Mouse (Mus musculus) activated CD4-positive, CD25-positive, alpha-beta regulatory T cell, adult 4 months (primary cell): ENCODE measurements around the gene S1pr1. TPM values are rescaled to one million over a fixed set of nuclear protein-coding genes. Genes with fewer than 3 reads are reported as not detected.

Experiments
- ATAC-seq: one replicate; pipeline ENCODE4 v1.8.0; 2017
- polyA plus RNA-seq, 2 experiments: library from polyadenylated mRNA; unstranded; fragments of 100-300 nt; shearing (Covaris generic); gene quantifications; one replicate each; pipeline ENCODE4 v1.2.1; 2017

Gene S1pr1
- polyA plus RNA-seq, 2 experiments from 2014 or later, result 192 to 215 TPM

DNA sequence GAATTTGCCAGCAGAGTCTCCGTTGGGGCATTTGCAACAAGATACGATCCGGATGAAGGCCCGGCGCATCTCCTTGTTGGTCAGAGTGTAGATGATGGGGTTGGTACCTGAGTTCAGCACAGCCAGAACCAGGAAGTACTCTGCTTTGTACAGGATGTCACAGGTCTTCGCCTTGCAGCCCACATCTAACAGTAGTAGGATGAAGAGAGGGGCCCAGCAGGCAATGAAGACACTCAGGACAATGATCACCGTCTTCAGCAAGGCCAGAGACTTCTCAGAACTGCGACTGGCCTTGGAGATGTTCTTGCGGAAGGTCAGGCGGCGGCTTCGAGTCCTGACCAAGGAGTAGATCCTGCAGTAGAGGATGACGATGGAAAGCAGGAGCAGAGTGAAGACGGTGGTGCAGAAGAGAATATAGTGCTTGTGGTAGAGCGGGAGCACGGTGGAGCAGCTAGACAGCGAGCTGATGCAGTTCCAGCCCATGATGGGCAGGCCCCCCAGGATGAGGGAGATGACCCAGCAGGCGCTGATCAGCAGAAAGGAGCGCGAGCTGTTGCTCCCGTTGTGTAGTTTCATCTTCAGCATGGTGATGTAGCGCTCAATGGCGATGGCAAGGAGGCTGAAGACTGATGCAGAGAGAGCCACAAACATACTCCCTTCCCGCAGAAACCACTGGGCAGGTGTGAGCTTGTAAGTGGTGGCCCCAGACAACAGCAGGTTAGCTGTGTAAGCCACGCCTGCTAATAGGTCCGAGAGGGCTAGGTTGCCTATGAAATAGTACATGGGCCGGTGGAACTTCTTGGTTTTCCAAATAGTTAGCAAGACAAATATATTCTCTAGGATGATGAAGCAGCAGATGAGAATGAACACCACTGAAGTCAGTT is 2.7 kb downstream of the S1pr1 start:
- peak; percentile 47 for ATAC-seq

DNA sequence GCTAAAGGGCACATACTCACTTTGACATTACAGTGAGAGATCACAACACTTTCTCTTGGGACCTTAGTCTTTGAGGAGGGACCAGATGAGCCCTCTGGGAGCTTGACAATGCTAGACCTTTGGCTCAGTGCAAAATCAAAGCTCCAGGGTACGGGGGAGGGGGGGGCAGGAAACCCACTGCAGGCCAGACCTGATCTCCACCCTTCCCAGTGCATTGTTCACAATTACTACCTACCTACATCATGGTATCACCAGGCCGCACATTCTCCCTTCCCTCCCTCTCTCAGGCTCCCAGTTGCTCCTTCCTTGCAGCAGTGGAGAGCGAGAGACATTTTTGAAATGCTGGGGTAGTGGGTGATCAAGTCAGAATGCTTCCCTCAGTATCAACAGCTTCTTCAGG is 3.5 kb downstream of the S1pr1 start:
- no peak for ATAC-seq

DNA sequence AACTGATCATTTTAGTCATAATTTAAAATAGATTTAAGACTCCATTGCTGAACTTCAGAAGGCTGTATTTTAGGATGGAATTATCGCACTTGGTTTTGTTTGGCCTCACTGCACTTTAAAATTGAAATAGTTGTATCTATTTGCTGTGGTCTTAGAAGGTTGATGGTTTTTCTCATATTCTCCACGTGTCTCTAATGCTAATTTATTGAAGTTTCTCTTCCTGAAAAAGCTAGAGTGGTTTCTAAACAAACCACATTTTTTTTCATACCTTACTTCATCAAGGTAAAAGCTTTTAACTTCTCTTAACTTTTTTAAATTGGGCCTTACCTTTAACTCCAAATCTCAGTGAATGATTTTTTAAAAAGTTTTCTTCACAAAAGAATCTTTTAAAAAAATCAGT is 4.8 kb downstream of the S1pr1 start:
- no peak for ATAC-seq

DNA sequence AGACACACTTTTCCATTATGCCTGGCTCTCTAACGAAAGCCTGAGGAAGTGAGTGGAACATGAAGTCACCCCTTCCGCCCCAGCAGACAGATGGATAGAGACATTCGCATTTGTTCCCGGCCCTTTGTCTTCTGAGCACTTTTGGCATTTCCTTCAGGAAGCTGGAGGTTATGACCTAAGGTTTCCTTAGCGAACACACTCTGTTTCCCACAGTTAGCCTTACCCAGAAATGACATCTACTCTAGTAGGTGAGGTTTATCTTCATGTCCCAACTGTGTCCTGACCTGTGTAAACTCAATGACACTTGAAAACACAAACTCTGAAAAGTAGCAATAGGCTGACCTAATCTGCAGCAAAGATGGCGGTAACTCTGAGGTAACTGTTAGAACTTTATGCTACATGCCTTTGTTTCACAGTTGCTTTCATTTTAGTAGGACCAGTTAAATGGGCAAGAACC is 5.7 kb downstream of the S1pr1 start:
- no peak for ATAC-seq

DNA sequence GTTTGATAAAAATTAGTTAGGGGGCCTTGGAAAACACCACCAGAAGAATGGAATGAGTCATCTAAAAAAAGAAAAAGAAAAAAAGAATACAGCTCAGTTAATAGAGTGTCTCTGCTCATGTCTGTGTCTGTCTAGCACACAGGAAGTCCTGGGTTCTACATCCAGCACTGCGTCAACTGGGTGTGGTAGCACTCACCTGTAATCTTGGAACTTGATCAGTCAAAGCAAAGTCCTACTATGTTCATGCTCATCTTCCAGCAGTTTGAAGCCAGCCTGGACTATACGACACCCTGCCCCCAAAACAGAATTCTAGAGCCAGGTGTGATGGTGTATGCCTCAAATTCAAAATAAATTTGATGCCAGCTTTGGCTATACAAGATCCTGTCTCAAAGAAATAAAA is 8.1 kb downstream of the S1pr1 start:
- no peak for ATAC-seq

DNA sequence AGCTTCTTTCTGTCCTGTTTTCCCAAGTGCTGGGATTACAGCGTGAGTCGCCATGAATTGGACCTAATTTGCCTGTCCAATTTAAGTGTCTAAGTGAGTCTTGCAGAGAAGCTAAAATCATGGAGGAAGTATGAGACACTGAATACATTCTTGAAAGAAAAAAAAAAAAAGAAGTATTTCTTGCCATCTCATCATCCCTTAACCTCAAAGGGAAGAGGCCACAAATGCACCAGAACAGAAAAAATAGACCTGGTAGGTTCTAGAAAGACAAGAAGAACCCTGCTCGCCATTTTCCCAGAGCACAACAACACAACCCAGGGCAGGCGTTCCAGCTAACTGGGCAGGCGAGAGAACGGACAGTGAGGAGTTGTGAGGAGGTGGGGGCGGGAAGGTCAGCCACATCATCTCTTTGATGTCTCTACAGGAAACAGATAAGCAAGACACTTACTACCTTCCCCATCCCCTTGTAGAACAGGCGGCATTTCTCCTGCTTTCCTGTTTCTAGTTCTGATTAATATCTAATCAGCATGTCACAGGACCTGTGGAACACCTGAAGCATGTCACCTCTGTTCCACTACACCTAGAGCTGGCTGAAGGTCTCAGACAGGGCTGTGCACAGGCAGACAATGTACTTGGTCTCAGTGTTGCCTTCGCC is 10.5 kb downstream of the S1pr1 start:
- no peak for ATAC-seq

DNA sequence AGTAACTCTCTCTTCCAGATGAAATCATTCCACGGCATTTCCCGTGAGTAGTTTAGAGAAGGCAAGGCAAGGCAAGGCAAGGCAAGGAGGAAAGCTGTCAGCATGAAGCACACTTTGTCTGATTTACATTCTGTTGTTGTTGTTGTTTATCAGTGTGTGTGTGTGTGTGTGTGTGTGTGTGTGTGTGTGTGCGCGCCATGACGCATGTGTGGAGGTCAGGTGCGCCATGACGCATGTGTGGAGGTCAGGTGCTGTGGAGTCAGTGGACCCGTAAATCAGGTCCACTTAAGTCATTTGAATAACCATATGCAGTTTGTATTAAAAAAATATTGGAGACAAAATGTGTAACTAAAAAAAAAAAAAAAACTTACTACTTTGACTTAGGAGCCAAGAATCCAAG is 11.2 kb downstream of the S1pr1 start:
- ATAC-seq, result no peak

DNA sequence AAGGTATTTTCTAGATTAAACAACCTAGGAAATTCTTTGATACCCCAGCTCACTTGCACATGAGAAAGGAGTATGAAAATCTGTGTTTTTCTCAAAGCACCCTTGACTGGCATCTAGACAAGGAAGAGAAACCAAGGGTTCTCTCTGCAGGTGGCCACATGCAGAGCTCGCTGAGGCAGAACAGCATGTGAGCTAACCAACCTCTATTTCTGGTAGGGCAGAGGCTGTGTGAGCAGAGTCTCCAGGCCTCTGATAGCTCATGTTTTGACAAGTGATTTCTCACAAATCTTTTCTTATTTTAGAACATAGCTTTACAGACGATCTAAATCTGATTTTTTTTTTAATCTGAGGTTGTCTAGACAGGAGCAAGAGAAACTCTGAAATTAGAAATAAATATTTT is 12.8 kb downstream of the S1pr1 start:
- ATAC-seq, result no peak

DNA sequence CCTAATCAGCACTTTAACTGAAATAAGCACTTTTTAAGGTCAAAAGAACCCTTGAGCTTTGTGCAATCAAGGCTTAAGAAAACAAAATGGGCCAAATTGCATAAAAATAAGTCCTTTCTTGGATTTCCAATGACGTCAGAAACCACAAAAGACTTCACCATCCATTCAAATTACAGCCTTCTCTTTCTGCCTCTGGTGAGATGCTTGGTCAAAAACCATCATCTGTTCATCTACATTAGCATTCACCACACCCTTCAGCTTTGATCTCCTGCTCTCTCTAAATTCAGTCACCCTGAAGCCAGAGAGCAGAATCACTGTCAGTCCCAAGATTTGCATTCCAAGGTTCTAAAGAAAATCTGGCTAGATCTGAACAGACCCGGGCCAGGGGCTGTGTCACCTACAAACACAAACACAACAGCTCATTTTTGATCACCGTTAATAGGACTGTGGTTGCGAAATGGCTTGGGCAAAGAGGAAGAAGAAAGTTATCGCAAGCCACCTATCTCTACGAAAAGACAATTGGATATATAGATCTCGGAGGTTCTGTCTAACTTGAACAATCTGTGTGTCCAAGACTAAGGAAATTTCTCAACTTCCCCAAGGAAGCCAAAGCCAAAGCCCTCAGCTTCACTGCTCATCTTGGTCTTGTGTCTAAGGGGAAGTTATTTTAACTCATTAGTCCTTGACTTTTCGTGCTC is 19.5 kb downstream of the S1pr1 start:
- peak; percentile 44 for ATAC-seq

DNA sequence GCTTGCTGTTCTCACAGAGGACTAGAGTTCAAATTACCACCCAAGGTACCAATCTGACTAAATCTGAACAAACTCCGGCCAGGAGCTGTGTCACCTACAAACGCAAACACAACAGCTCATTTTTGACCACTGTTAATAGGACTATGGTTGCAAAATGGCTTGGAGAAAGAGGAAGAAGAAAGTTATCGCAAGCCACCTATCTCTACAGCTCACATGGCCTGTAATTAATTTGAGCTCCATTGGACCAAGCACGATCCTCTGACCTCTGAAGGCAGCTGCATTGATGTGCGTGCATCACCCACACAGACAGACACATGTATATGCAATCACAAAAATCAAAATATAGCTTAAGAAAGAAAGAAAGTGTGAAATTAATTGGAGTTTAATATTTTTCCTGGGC is 20.7 kb downstream of the S1pr1 start:
- no peak for ATAC-seq

DNA sequence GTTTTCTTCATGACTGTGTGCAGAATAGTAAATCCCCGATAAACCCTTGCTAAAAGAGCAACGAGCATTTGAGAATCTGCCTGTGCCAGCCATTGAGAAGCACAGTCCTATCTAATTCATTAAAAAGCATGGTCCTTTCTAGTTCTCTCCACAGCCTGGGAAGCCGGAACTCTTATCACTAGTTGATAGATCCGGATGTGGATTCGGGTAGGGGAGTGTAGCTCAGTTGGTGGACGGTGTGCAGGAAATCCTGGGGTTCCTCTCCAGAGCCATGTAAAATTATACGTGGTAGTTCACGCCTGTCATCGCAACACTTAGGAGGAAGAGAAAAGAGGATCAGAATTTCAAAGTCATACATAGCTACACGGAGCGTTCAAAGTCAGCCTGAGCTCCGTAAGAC is 21.5 kb downstream of the S1pr1 start:
- ATAC-seq, result peak; percentile 42

DNA sequence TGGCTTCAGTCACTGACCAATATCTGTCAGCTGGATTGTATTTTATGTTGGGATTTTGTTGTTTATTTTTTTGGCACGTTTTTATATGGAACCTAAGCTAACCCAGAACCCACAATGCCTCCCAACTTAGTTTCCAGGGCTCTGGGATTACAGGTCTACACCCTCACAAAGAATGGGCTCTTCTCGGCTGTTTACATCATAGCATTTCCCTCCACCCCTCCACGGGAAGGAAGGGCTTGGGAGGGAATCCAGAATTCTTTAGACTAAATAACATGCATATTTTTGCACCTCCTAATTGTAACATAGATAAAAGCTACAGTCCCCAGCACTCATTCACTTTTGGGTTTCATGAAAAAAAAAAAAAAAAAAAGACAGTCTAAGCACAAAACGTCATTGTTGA is 22.0 kb downstream of the S1pr1 start:
- no peak for ATAC-seq

DNA sequence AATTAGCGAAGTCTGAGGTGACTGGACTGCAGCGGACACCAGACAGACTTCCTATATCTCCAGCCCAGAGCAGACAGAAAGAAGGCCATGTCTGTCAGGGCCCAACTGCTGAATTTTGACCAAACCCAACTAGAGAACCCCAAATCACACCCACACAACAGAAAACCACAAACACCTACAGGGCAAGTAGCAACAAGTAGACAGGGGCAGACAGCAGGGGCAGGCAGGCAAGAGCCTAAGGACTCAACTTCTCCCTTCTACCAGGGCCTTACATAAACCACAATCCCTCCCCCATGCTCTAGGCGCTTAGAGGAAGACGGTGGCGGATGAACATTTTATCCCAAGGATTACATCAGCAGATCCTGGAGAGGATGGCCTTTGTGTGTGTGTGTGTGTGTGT is 22.5 kb downstream of the S1pr1 start:
- ATAC-seq, result peak; percentile 45

DNA sequence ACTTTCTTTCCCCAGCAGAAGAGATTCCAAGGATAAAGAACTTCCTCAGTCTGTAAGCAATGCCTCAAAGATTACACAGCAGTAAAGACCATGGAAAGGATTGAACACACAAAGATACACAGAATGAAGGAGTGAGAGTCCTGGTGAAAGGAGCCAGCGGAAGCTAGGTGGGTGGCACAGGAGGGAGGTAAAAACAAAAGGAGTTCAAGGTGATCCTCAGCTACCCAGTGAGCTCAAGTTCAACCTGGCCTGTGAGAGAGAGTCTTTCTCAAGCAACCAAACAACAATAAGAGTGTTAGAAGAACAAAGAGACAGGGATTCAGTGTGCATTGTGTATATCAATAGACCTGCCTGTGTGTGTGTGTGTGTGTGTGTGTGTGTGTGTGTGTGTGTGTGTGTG is 25.0 kb downstream of the S1pr1 start:
- no peak for ATAC-seq

DNA sequence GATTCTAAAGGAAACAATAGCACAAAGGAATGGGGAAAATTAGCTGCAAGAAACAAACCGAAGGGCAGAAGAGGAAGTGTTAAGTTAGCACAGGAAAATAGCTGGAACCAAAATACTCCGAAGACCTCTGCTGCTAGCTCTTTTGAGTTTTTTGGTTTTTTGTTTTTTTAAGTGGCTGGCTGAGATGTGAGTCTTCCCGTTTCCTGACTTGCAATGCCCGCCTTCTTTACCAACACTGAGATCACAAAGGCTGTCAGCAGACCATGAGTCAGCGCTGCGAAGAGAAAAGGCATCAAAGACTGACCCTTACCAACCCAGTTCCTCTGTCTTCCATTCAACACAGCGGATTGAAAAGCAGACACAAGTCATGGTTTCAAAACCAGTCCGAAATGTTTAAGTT is 25.5 kb downstream of the S1pr1 start:
- peak; percentile 56 for ATAC-seq

DNA sequence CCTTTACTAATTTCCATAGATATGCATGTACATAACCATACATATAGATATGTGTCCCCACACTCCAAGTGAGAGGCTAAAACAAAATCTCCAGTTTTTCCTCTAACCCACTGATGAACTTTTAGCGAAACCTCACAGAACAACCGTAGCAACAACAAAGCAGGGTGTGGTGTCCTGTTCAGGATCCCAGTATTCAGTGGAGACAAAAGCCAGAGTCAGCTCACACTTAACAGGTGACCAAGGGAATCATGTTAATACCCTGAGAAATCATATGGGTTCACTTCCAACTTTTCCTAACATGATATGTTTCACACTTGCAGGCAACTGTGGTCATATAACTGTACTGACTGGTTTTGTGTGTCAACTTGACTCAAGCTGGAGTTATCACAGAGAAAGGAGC is 27.1 kb downstream of the S1pr1 start:
- no peak for ATAC-seq

DNA sequence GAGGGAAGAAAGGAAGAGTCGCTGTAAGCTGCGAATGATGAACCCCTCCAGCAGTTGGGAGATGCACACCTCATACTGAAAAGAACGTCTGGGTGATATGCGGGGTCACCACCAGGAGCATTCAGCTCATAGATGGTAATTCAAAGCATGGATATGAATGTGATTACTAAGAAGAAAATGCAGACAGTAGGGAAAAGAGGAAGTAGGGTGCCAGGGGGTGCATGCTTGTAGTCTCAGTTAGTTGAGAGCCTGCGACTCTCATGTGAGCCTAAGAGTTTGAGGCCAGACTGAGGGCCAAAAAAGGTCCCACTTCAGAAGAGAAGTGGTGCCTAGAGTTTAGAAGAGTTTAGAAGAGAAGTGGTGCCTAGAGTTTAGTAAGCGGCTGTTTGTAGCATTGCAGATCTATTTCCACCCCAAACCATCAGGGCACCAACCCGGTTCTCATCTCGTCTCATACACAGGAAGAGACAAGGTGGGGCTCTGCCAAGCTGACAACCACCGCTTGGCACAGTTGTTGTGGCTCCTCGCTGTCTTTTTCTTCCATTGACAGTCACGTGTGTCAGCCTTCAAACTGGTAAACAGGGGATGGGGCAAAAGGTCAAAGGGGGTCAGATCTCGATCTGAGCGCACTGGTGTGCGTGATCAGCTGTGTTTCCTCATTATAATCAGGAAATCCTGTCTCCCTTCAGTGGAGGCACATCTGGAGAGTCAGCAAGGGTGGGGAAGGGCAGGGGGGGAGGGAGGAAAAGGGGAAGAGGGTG is 32.4 kb downstream of the S1pr1 start:
- peak; percentile 94 for ATAC-seq

DNA sequence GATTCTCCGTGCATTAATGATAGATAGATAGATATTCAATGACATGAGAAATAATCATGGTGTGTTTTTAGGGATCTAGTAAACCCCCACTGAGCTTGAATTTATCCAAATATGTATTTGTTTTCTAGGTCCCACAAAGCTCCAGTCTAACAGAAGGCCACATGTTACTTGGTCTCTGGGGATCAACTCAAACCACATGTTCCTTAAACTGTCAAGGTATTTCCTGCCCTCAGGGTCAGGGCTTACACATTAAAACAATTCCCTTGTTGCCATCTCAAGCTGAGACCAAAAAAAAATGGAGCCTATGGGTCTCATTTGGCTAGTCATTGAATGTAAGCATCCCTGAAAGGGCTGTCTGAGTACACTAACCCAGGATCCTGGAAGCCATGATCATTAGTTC is 33.7 kb downstream of the S1pr1 start:
- no peak for ATAC-seq

DNA sequence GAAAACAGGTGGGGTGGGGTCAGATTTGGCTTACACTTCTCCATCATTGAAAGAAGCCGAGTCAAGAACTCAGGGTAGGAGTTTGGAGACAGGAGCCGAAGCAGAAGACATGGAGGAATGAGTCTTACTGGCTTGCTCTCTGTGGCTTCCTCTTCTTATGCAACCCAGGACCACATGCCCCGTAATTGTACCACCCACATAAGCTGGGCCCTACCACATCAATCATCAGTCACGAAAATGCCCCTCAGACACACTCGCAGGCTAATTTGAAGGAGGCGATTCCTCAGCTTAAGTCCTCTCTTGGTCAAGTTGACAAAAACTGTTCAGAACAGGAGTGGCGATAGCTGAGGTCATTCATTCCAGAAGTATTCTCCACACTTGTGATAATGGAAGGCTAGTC is 35.9 kb downstream of the S1pr1 start:
- no peak for ATAC-seq

DNA sequence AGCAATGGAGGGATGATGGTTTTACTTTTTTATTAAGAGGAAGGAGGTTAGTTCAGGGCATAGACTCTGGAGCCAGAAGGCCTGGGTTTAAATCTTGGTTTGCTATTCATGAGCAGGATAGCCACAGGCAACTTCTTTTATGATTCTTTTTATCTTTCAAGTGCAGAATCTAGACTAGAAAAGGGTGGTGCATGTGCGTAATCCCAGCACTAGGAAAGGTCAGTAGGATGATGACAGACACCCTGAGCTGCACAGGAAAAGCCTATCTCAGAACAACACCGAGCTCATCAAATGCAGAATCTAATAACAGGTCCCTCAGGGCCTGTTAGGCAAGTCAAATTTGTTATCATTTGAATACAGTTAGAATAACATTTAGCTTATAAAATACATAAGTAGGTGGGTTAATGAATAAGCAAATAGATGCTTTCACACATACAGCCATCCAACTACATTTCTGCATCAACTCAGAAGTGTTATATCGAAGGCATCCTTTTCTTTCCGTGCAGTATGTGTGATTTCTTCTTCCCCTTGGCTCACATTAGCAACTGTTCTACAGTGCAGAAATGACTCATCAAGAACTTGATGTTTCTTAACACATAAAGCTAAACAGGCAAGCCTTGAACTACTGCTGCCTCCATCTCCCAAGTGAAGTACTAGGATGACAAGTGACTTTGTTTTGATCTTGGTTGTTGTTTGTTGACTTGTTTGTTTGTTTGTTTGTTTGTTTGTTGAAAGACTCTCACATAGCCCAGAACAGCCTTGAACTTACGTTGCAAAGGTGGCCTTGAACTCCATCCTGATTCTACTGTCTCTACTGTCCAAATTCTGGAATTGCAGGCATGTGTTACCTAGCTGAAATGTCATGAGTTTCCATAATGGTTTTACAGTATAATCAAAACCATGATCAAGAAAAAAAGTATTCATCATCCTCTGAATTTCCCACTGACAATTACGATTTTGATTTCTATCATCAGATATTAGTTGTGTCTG is 39.0 kb downstream of the S1pr1 start:
- peak; percentile 19 for ATAC-seq

DNA sequence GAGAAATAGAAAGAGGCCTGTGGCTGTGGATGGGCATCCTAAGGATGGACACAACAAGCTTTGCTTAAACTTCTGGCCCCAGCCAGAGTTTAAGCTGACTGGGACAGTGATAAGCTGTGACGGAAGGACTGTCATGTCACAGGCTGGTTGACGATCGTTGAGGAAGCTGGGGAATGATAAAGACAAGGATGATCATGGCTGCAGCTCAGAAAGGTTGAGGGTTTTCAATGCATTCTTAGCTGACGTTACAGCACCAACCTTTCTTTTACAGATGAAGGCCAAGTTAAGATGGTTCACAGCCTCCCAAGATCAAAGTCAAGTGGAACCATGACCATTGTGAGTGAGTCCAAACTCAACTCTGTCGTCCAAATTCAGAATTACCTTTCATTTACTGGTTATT is 40.2 kb downstream of the S1pr1 start:
- ATAC-seq, result no peak
